Mouse (Mus musculus) left cerebral cortex, adult 8-10 months (tissue): Measurements from ENCODE around the gene Il6st. TPM values are rescaled to one million over a fixed set of nuclear protein-coding genes. Genes with fewer than 3 reads are reported as not detected.

Experiments used
- DNase-seq, 2 experiments: peaks; one replicate each; pipeline ENCODE4 v3.0.0; 2022; ENCODE audit warnings: low spot score in 2 of 2
- total RNA-seq, 4 experiments: library from RNA; stranded (reverse); gene quantifications; 2 replicates each; pipeline ENCODE4 v1.2.4; 2022

Il6st gene
- total RNA-seq, 4 experiments from 2014 or later: 86.9 to 95.9 (median 91.0) TPM

GRCm38 (mm10) chr13:112442867-112443529, 20.9 kb upstream of the Il6st start:
- no peak for DNase-seq

GRCm38 (mm10) chr13:112447108-112447665, 16.7 kb upstream of the Il6st start:
- no peak for DNase-seq

- no peak for DNase-seq
These were observed 13.7 kb upstream of the Il6st start for GRCm38 (mm10) chr13:112450210-112450609.

GRCm38 (mm10) chr13:112457366-112457765, 6.5 kb upstream of the Il6st start:
- DNase-seq: no peak

- no peak for DNase-seq
These were observed 5.9 kb upstream of the Il6st start for GRCm38 (mm10) chr13:112458016-112458415.

GRCm38 (mm10) chr13:112458435-112459018, 5.3 kb upstream of the Il6st start:
- no peak for DNase-seq

GRCm38 (mm10) chr13:112459956-112460355, 3.9 kb upstream of the Il6st start:
- DNase-seq: no peak

GRCm38 (mm10) chr13:112462411-112462987, 1.4 kb upstream of the Il6st start:
- no peak for DNase-seq

GRCm38 (mm10) chr13:112463337-112463802, 500 bp upstream of the Il6st start:
- no peak for DNase-seq

- no peak for DNase-seq
These were observed 887 bp downstream of the Il6st start for GRCm38 (mm10) chr13:112464626-112465287.

- no peak for DNase-seq
These were observed 1.7 kb downstream of the Il6st start for GRCm38 (mm10) chr13:112465585-112465984.

GRCm38 (mm10) chr13:112466136-112466945, 2.5 kb downstream of the Il6st start:
- DNase-seq: no peak

- DNase-seq: no peak
These were observed 3.0 kb downstream of the Il6st start for GRCm38 (mm10) chr13:112466946-112467255.

- DNase-seq: no peak
These were observed 3.5 kb downstream of the Il6st start for GRCm38 (mm10) chr13:112467384-112467783.

- no peak for DNase-seq
These were observed 5.6 kb downstream of the Il6st start for GRCm38 (mm10) chr13:112469491-112469890.

GRCm38 (mm10) chr13:112471201-112471600, 7.3 kb downstream of the Il6st start:
- no peak for DNase-seq

GRCm38 (mm10) chr13:112472401-112473023, 8.6 kb downstream of the Il6st start:
- no peak for DNase-seq

GRCm38 (mm10) chr13:112473757-112474755, 10.2 kb downstream of the Il6st start:
- DNase-seq: no peak

- DNase-seq: no peak
These were observed 15.2 kb downstream of the Il6st start for GRCm38 (mm10) chr13:112479032-112479431.
